Mouse (Mus musculus) midbrain, embryonic 16.5 days (tissue): ENCODE data around the gene Tkt. TPM values are rescaled to one million over a fixed set of nuclear protein-coding genes. Genes with fewer than 3 reads are reported as not detected.
"Not testable (repeated sequence)": the region's sequence is repeated elsewhere in the genome, so short reads cannot be mapped to it uniquely, and the experiment has no call there.

Source experiments
- ATAC-seq: fragments of 200-750 bp; cut with Nextera tagmentation; 2 replicates; pipeline ENCODE4 v1.8.0; 2017; ENCODE audit warnings: moderate TSS enrichment
- H3K27ac ChIP-seq: fragments of 300-500 bp; sonication (generic); 2 replicates; pipeline ENCODE4 v1.5.1; 2014; ENCODE audit warnings: mild to moderate bottlenecking, low read length, mixed read lengths
- H3K27me3 ChIP-seq: fragments of 300-500 bp; sonication (generic); 2 replicates; pipeline ENCODE4 v1.6.1; 2014; ENCODE audit warnings: low read depth, low read length, mixed read lengths; ENCODE audit not compliant: control insufficient read depth, insufficient read depth
- H3K36me3 ChIP-seq: fragments of 300-500 bp; sonication (generic); 2 replicates; pipeline ENCODE4 v1.6.1; 2014; ENCODE audit warnings: mild to moderate bottlenecking, low read length, moderate library complexity, mixed read lengths; ENCODE audit not compliant: control insufficient read depth, insufficient read depth
- H3K4me1 ChIP-seq: fragments of 300-500 bp; sonication (generic); 2 replicates; pipeline ENCODE4 v1.6.1; 2014; ENCODE audit warnings: mild to moderate bottlenecking, low read length, mixed read lengths; ENCODE audit not compliant: control insufficient read depth, insufficient read depth
- H3K4me2 ChIP-seq: fragments of 300-500 bp; sonication (generic); 2 replicates; pipeline ENCODE4 v1.6.1; 2014; ENCODE audit warnings: mild to moderate bottlenecking, low read length, mixed read lengths
- H3K4me3 ChIP-seq: fragments of 300-500 bp; sonication (generic); 2 replicates; pipeline ENCODE4 v1.5.1; 2014; ENCODE audit warnings: low read depth, mild to moderate bottlenecking, low read length, moderate library complexity, mixed read lengths
- H3K9ac ChIP-seq: fragments of 300-500 bp; sonication (generic); 2 replicates; pipeline ENCODE4 v1.6.1; 2014; ENCODE audit warnings: low read depth, low read length, mixed read lengths
- H3K9me3 ChIP-seq: fragments of 300-500 bp; sonication (generic); replicated peaks from 2 replicates; pipeline ENCODE4 v1.6.1; 2014; ENCODE audit warnings: mild to moderate bottlenecking, low read length, mixed read lengths; ENCODE audit not compliant: control insufficient read depth, poor library complexity, severe bottlenecking
- WGBS: fragments of 180-500 bp; shearing (Covaris S2); extraction: QIAGEN DNeasy Blood & Tissue Kit; methylation state at CpG from one replicate; pipeline ENCODE4 v1.1.7; 2014; 5-methylcytosine and 5-hydroxymethylcytosine counted together
- polyA plus RNA-seq: library from polyadenylated mRNA; unstranded; fragments of >200 nt; fragmentation: Nextera tagmentation; extraction: Ambion mirVana; gene quantifications from 2 replicates; pipeline ENCODE4 v1.2.1, GENCODE M21; 2015

Gene Tkt
- polyA plus RNA-seq, 1 experiment from 2014 or later, result 301 TPM

GRCm38 (mm10) chr14:30529454-30529853, 18.7 kb upstream of the Tkt start:
- H3K27me3 ChIP-seq, result no peaks in the 10 kb centered on the region
- ATAC-seq, result no peak
- H3K4me1 ChIP-seq, result no peaks in the 10 kb centered on the region; the same call in 1 of the 2 replicates
- 96% methylated on average over 12 of the region's 12 CpGs for whole genome bisulfite sequencing
- no peak overlapping the region for H3K4me3 ChIP-seq
- no peak overlapping the region for H3K27ac ChIP-seq
- H3K9ac ChIP-seq, result no peak overlapping the region
- no peaks in the 10 kb centered on the region for H3K9me3 ChIP-seq
- H3K36me3 ChIP-seq, result peaks cover 11% of the 10 kb centered on the region
- no peak overlapping the region for H3K4me2 ChIP-seq

- Histone ChIP-seq H3K27me3 (no peaks in the 10 kb centered on the region), H3K4me2 (no peak overlapping the region), H3K4me3 (no peak overlapping the region), H3K27ac (no peak overlapping the region), H3K36me3 (peaks cover 11% of the 10 kb centered on the region), H3K9ac (no peak overlapping the region), H3K4me1 (no peaks in the 10 kb centered on the region; the same call in 1 of the 2 replicates), H3K9me3 (no peaks in the 10 kb centered on the region)
- WGBS, result 55% methylated on average over 8 of the region's 8 CpGs
- 0 out of 2 replicates have a peak, but pooled peaks have one; percentile 51 for ATAC-seq
Observed at GRCm38 (mm10) chr14:30530726-30531269, 17.4 kb upstream of the Tkt start.

GRCm38 (mm10) chr14:30531431-30531830, 16.7 kb upstream of the Tkt start:
- no peak overlapping the region for H3K27ac ChIP-seq
- ATAC-seq, result no peak
- no peaks in the 10 kb centered on the region for H3K9me3 ChIP-seq
- no peak overlapping the region for H3K9ac ChIP-seq
- peaks cover 6% of the 10 kb centered on the region for H3K36me3 ChIP-seq
- no peak overlapping the region for H3K4me3 ChIP-seq
- no peak overlapping the region for H3K4me2 ChIP-seq
- H3K27me3 ChIP-seq, result no peaks in the 10 kb centered on the region
- H3K4me1 ChIP-seq, result no peaks in the 10 kb centered on the region; the same call in 1 of the 2 replicates
- WGBS, result 66% methylated on average over 5 of the region's 5 CpGs

- H3K9ac ChIP-seq, result no peak overlapping the region
- no peak for ATAC-seq
- H3K4me1 ChIP-seq, result no peaks in the 10 kb centered on the region; the same call in 1 of the 2 replicates
- no peak overlapping the region for H3K4me3 ChIP-seq
- 93% methylated on average over 6 of the region's 6 CpGs for WGBS
- no peak overlapping the region for H3K4me2 ChIP-seq
- H3K27ac ChIP-seq, result no peak overlapping the region
- no peaks in the 10 kb centered on the region for H3K9me3 ChIP-seq
- H3K27me3 ChIP-seq, result no peaks in the 10 kb centered on the region
- peaks cover 3% of the 10 kb centered on the region for H3K36me3 ChIP-seq
Observed at GRCm38 (mm10) chr14:30531896-30532295, 16.3 kb upstream of the Tkt start.

GRCm38 (mm10) chr14:30533780-30534450, 14.2 kb upstream of the Tkt start:
- 84% methylated on average over 6 of the region's 6 CpGs for WGBS
- ATAC-seq, result no peak
- no peak overlapping the region for H3K4me3 ChIP-seq

GRCm38 (mm10) chr14:30541541-30541940, 6.6 kb upstream of the Tkt start:
- peak; percentile 73; the same call in 1 of the 2 replicates for ATAC-seq
- Histone ChIP-seq H3K36me3 (no peaks in the 10 kb centered on the region), H3K9me3 (no peaks in the 10 kb centered on the region), H3K27me3 (no peaks in the 10 kb centered on the region), H3K4me3 (no peak overlapping the region), H3K9ac (no peak overlapping the region), H3K4me1 (no peaks in the 10 kb centered on the region), H3K4me2 (no peak overlapping the region), H3K27ac (no peak overlapping the region)
- 64% methylated on average over 10 of the region's 10 CpGs for WGBS

More at GRCm38 (mm10) chr14:30533780-30534450, 14.2 kb upstream of the Tkt start:
- Histone ChIP-seq H3K4me2 (no peak overlapping the region), H3K36me3 (no peaks in the 10 kb centered on the region; the same call in 1 of the 2 replicates), H3K27ac (no peak overlapping the region), H3K4me1 (no peaks in the 10 kb centered on the region; the same call in 1 of the 2 replicates), H3K27me3 (no peaks in the 10 kb centered on the region), H3K9ac (no peak overlapping the region), H3K9me3 (no peaks in the 10 kb centered on the region)

- H3K9me3 ChIP-seq, H3K27me3 ChIP-seq, H3K4me2 ChIP-seq, H3K4me3 ChIP-seq, H3K36me3 ChIP-seq, H3K4me1 ChIP-seq, ATAC-seq, H3K9ac ChIP-seq, H3K27ac ChIP-seq: not testable (repeated sequence)
- WGBS, result 90% methylated on average over 5 of the region's 5 CpGs
Observed at GRCm38 (mm10) chr14:30543331-30543730, 4.8 kb upstream of the Tkt start.

GRCm38 (mm10) chr14:30548965-30549776, 1.0 kb downstream of the Tkt start:
- no peaks in the 10 kb centered on the region for H3K27me3 ChIP-seq
- H3K36me3 ChIP-seq, result no peaks in the 10 kb centered on the region
- peak overlapping the region; percentile 96 for H3K9ac ChIP-seq
- no peaks in the 10 kb centered on the region for H3K9me3 ChIP-seq
- peak overlapping the region; percentile 95 for H3K27ac ChIP-seq
- ATAC-seq, result peak; percentile 92
- H3K4me3 ChIP-seq, result peak overlapping the region; percentile 85
- under 1% methylated on average over 69 of the region's 69 CpGs for WGBS
- H3K4me1 ChIP-seq, result peaks cover 37% of the 10 kb centered on the region
- peak overlapping the region; percentile 86 for H3K4me2 ChIP-seq

GRCm38 (mm10) chr14:30549777-30550149, 1.6 kb downstream of the Tkt start:
- peak overlapping the region; percentile 96 for H3K9ac ChIP-seq
- peak; percentile 59 for ATAC-seq
- peaks cover 38% of the 10 kb centered on the region for H3K4me1 ChIP-seq
- H3K4me2 ChIP-seq, result peak overlapping the region; percentile 86
- H3K9me3 ChIP-seq, result no peaks in the 10 kb centered on the region
- H3K36me3 ChIP-seq, result no peaks in the 10 kb centered on the region
- H3K4me3 ChIP-seq, result peak overlapping the region; percentile 85
- WGBS, result 1% methylated on average over 10 of the region's 10 CpGs
- H3K27ac ChIP-seq, result peak overlapping the region; percentile 95
- H3K27me3 ChIP-seq, result no peaks in the 10 kb centered on the region
